Mouse (Mus musculus): ENCODE measurements around the gene Cep128.
"Not testable (repeated sequence)": the region's sequence is repeated elsewhere in the genome, so short reads cannot be mapped to it uniquely, and the experiment has no call there.

Cep128 gene

DNA sequence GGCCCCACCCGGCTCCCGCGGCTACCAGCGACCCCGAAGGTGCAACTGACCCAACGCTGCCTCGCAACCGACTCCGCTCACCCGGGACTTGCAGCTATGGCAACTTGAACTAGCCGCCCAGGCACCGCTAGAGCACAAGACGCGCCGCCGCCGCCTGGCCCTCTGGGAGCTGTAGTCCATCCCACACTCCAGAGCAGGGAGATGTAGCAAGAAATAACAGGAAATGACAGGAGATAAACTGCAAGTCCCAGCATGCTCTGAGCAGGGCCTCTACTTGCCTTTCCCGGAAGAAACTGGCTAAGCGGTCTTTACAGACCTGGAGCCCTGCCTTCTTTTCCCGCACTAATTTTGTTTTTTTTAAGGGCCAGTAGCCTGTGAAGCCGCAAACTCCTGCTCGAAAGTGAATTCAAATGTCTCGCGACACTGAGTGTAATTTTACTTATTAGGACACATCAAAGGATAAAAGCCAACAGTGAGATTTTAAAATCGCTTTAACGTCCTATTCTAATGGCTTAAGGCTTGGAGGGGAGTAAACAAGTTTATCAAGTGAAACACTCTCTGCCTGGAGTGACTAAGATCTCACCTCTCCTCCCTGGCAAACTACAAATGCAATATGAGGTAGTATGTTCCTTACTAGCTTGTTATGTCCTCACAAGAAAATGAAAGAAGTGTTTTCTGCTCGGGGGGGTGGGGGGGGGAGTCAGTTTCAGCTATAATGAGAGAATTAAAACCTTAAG is at the start of gene Cep128, which contains the start of gene Tshr:
Gene Cep128 (minus strand): TSS at position 129 of the 737 bp plus-strand sequence.
Gene Tshr (plus strand): TSS at position 283 of the 737 bp plus-strand sequence.
- peak; percentile 90 for DNase-seq (ENCODE audit: low spot score)

DNA sequence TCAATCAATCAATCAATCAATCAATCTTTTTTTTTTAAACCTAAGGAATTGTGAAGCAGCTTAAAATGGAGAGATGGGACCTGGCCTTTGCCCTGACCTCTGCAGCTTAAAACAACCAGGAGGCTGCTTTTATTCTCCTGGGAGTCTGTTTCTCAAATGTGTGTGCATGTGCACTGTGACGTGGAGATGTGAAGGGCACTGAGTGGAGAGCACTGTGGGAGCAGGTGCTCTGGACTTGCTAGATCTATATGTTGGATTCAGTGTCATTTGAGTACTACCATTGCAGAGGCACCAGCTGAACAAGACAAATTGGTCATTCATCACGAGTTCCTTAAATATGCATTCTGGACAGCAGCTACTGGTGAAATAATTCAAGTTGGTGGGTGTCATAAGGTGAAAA is 42.9 kb upstream of the Cep128 start:
- no peak for DNase-seq (ENCODE audit: low spot score)

- DNase-seq (ENCODE audit: low spot score), result no peak
These were observed 42.3 kb upstream of the Cep128 start for GRCm38 (mm10) chr12:91426499-91426898.

DNA sequence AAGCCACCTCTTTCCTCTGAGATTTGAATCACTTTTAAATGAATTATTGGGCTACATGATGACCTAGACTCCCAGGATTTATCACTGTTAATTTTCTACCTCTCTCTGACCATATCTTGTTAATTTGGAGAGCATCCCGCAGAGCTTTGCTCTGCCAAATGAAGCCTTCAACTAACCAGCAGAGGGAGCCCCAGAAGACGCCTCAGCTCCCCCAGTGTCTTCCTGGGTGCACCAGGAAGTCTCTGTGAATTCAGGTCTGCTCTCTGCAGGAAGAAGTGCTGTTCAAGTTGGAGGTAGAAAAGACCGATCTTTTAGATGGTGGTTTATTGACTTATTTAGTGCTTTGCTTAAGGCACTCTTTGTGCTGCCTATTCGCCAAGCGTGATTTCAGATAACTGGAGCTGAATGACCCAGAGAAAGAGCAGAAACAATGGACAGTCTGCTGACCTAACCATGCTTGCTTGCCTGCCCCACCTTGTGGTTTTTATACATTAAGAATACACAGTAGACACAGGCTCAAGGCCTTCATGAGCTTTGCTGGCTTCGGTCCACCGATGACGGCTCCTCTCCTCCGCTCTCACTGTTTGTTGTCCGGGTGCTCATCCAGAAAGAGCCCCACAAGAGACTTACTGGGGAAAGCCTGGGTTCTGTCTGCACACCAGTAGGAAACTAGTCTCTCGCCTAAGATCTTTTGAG is 39.1 kb upstream of the Cep128 start:
- peak; percentile 33 for DNase-seq (ENCODE audit: low spot score)

DNA sequence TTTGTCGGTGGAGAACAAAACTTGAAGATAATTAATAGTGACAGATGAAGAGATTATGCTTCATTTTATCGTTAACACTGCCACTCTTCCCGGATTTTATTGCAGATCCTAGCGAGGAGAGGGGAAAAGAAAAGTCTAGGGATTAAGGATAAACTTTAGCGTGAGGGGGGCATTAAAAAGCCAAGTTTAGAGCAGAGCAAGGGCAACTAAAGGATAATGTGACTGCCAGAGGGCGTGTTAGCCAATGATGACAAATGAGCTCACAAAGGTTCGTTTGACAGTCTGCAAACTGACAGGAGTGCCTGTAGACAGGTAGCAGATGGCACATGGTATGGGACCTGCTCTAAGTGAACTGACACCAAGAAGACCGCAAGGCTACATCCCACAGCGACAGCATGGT is 37.1 kb upstream of the Cep128 start:
- no peak for DNase-seq (ENCODE audit: low spot score)

GRCm38 (mm10) chr12:91418791-91419190 is 34.6 kb upstream of the Cep128 start:
- peak; percentile 66 for DNase-seq (ENCODE audit: low spot score)

DNA sequence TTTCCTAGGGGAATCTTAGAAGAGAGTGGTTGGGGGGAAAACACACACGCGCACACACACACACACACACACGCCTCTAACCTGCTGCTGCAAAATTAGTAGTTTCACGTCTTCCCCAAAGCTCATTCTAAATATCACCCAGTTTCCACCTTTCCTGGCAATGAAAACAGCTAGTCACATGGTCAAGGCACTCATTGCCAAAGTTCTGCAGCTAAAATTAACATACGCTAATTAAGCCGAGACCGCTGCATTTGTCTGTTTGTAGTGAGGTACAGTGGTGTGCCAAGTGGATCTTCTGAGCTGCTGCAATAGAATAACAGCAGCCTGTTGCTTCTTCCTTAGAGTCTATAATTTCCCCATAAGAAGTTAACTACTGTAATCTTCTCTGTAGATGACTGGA is 32.6 kb upstream of the Cep128 start:
- DNase-seq (ENCODE audit: low spot score), result no peak

DNA sequence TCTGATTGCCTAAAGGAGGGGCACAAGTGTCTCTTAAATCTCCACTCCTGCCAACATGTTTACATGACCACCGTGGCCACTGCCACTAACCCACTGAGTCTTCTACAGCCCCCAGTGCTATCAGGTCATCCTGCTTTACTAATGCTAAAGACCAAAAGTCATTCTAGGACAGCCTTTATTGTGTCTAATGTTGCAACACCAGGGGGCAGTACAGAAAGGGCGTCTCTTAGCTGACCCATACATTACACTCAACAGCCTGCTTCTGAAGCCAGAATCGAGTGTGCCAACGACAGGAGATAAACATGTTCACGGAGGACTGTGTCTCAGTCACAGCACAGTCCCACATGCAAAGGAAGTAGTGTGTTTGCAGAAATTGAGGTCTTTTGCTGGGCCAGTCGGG is 30.9 kb upstream of the Cep128 start:
- no peak for DNase-seq (ENCODE audit: low spot score)

GRCm38 (mm10) chr12:91412461-91413182 is 28.4 kb upstream of the Cep128 start:
- no peak for DNase-seq (ENCODE audit: low spot score)

DNA sequence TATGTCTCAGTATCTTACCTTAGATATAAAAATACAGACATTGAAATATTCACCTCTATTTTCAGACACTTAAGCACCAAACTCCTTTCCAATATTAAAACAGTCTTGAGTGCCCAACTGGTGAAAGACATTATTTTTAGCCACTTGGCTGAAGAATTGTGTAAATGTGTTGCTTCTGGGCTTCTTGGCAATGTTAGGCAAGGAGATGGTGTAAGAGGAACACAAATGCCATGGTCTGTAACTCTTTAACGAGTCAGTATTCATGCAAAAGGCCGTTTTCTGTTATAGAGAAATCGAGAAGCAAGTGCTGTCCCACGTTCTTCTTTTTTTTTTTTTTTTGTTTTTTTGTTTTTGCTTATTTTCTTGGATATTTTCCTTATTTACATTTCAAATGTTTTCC is 26.1 kb upstream of the Cep128 start:
- DNase-seq (ENCODE audit: low spot score), result no peak

DNA sequence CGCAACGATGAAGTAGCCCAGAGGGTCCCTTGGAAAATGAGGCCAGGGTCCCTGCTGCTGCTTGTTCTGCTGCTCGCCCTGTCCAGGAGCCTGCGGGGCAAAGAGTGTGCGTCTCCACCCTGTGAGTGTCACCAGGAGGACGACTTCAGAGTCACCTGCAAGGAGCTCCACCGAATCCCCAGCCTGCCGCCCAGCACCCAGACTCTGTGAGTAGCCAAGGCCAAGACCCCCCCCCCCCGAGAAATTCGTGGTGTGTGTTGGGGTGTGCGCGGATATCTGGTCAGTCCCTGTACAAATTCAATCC is 16.8 kb upstream of the Cep128 start:
- DNase-seq (ENCODE audit: low spot score), result no peak

- DNase-seq (ENCODE audit: low spot score), result peak; percentile 72
These were observed 16.2 kb upstream of the Cep128 start for GRCm38 (mm10) chr12:91400232-91401048.

DNA sequence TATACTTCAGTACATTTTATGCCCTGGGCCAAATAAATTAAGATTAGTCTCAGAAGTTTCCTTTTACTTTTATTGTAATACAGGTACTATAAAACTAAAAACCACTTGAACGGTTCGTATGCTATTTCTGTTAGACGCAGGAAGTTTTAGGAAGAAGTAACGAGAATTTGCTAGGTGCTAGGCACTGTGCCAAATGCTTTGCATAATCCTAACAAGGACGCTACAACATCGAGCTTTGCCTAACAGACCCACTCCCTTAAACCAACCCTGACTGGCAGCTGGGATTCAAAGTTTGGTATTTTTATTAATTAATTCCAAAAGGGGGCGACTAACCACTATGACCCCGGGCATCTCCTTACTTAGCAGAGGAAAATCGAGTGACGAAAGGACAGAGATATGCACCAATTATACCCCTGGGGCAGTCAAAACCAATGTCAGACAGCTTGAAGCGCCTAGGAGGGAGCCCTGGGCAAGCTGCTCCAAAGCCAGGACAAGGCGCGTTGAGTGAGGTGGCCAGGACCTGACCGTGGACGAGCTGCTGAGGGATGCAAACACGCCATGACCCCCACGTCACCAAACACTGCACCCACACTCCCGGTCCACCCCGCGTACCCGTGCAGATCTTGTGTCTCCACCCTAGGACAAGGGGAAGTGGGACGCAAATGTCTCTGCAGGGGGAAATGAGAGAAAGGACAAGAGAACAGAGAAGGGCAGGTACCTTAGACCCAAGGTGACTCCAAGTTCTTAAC is 519 bp downstream of the Cep128 start:
- DNase-seq (ENCODE audit: low spot score), result peak; percentile 5

DNA sequence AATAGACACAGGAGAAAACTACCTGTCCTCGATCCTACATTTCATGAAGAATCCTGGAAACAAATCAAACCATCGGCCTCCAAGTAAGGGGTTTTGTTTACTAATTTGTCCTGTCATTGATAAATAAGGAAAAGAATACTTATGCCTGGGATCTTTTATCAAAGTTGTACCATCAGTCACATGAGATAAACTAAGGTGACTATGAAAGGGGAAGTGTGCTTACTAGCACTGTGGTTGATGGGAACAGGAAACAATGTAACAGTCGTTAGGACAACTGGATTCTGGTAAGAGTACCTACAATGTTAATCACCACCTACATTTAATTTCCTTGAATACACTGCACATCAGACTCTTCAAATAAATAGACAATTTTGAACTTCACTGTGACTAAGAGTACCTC is 15.0 kb downstream of the Cep128 start:
- DNase-seq (ENCODE audit: low spot score), result no peak

DNA sequence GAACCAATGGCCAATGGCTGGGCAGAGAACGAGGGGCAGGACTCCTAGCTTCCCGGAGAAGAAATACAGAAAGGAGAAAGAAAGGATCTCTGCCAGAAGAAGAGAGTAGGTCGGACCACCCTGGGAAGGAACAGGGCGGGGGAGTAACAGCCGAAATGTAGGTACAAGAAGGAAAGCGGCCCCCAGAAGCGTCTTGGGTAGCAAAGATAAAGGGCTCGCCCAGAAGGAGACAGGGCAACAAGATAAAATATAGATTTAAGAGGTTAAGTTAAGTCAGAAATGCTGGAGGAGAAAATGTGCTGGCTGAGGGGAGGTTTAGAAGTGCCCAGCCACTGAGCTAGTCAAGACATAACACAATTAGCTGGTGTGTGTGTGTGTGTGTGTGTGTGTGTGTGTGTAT is 30.4 kb downstream of the Cep128 start:
- no peak for DNase-seq (ENCODE audit: low spot score)

- not testable (repeated sequence) for DNase-seq (ENCODE audit: low spot score)
These were observed 45.6 kb downstream of the Cep128 start for GRCm38 (mm10) chr12:91338656-91339055.

- no peak for DNase-seq (ENCODE audit: low spot score)
These were observed 56.7 kb downstream of the Cep128 start for GRCm38 (mm10) chr12:91327527-91327926.

DNA sequence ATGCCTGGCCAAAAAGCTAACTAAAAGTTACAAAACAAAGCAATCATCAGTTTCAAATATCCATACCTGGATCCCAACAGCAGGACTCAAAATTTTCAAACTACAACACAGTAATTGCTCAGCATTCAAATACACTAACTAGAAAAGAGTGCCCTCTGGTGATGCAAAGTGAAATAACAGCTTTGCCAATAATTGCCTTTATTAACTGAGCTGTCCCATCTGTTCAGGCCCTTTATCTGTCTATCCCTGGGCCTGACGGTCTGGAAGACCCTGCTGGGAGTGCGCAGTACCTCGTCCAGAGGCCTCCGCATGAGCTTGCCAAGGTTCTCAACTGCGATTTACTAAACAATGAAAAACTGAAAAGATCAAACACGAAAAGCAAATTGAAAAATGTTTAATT is 58.1 kb downstream of the Cep128 start:
- peak; percentile 26 for DNase-seq (ENCODE audit: low spot score)

GRCm38 (mm10) chr12:91315026-91315425 is 69.2 kb downstream of the Cep128 start:
- no peak for DNase-seq (ENCODE audit: low spot score)

DNA sequence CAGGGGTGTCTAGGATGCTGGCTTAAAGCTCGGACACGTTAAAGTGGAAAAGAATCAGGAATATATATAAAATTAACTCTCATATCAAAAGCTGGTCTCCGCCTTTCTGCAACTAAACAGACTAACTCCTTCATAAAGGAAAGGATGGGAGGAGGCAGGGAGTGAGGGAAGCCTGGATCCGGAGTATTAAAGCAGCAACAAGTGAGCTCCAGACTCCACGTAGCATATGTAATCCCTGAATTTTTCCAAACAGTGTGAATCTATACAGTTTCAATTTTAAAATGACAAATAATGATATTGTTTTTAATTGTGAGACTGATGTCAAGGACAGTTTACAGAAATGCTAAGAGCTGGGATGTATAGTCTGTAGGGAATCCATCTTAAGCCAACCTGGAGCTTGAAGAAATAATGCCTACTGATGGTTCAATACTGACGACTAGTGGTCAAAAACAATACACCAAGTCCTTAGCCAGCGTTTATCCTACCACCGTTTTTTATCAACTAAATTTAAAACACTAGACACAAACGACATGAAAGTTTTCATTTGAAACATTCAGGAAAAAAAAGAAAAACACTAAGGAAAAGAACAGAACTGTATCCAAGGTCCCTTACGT is 70.1 kb downstream of the Cep128 start:
- DNase-seq (ENCODE audit: low spot score), result no peak

GRCm38 (mm10) chr12:91312591-91312990 is 71.6 kb downstream of the Cep128 start:
- no peak for DNase-seq (ENCODE audit: low spot score)

Data from urinary bladder, postnatal 14 days (tissue).